Mouse (Mus musculus): ENCODE results near the gene Med13l.

Med13l gene

GRCm38 (mm10) chr5:118733566-118733965, 173.1 kb downstream of the Med13l start:
- no peak for DNase-seq (ENCODE audit: low spot score)

- no peak for DNase-seq (ENCODE audit: low spot score)
Observed at GRCm38 (mm10) chr5:118734455-118734854, 174.0 kb downstream of the Med13l start.

- DNase-seq (ENCODE audit: low spot score), result no peak
Observed at GRCm38 (mm10) chr5:118735738-118736137, 175.3 kb downstream of the Med13l start.

- no peak for DNase-seq (ENCODE audit: low spot score)
Observed at GRCm38 (mm10) chr5:118737548-118737947, 177.1 kb downstream of the Med13l start.

- DNase-seq (ENCODE audit: low spot score), result no peak
Observed at GRCm38 (mm10) chr5:118743067-118743466, 182.6 kb downstream of the Med13l start.

- DNase-seq (ENCODE audit: low spot score), result no peak
Observed at GRCm38 (mm10) chr5:118747026-118747425, 186.5 kb downstream of the Med13l start.

GRCm38 (mm10) chr5:118751446-118752179, 191.1 kb downstream of the Med13l start:
- no peak for DNase-seq (ENCODE audit: low spot score)

- no peak for DNase-seq (ENCODE audit: low spot score)
Observed at GRCm38 (mm10) chr5:118752868-118753267, 192.4 kb downstream of the Med13l start.

GRCm38 (mm10) chr5:118753471-118754044, 193.1 kb downstream of the Med13l start:
- no peak for DNase-seq (ENCODE audit: low spot score)

- DNase-seq (ENCODE audit: low spot score), result no peak
Observed at GRCm38 (mm10) chr5:118754191-118754759, 193.8 kb downstream of the Med13l start.

- DNase-seq (ENCODE audit: low spot score), result no peak
Observed at GRCm38 (mm10) chr5:118756078-118756477, 195.6 kb downstream of the Med13l start.

GRCm38 (mm10) chr5:118757396-118758301, 197.2 kb downstream of the Med13l start:
- no peak for DNase-seq (ENCODE audit: low spot score)

GRCm38 (mm10) chr5:118760986-118761385, 200.5 kb downstream of the Med13l start:
- DNase-seq (ENCODE audit: low spot score), result no peak

- no peak for DNase-seq (ENCODE audit: low spot score)
Observed at GRCm38 (mm10) chr5:118762499-118763185, 202.2 kb downstream of the Med13l start.

GRCm38 (mm10) chr5:118763353-118763752, 202.9 kb downstream of the Med13l start:
- DNase-seq (ENCODE audit: low spot score), result no peak

GRCm38 (mm10) chr5:118769143-118769542, 208.7 kb downstream of the Med13l start:
- DNase-seq (ENCODE audit: low spot score), result no peak

- DNase-seq (ENCODE audit: low spot score), result no peak
Observed at GRCm38 (mm10) chr5:118773866-118774265, 213.4 kb downstream of the Med13l start.

- no peak for DNase-seq (ENCODE audit: low spot score)
Observed at GRCm38 (mm10) chr5:118776396-118776795, 215.9 kb downstream of the Med13l start.

GRCm38 (mm10) chr5:118781598-118781997, 221.1 kb downstream of the Med13l start:
- peak; percentile 12 for DNase-seq (ENCODE audit: low spot score)

- no peak for DNase-seq (ENCODE audit: low spot score)
Observed at GRCm38 (mm10) chr5:118782139-118782538, 221.7 kb downstream of the Med13l start.

GRCm38 (mm10) chr5:118789226-118789625, 228.7 kb downstream of the Med13l start:
- no peak for DNase-seq (ENCODE audit: low spot score)

- no peak for DNase-seq (ENCODE audit: low spot score)
Observed at GRCm38 (mm10) chr5:118789776-118790175, 229.3 kb downstream of the Med13l start.

All from ovary, adult 18-20 months (tissue).